Mouse (Mus musculus) kidney, embryonic 15.5 days (tissue): ENCODE measurements around the gene Plekhd1. TPM values are rescaled to one million over a fixed set of nuclear protein-coding genes. Genes with fewer than 3 reads are reported as not detected.
A peak's percentile ranks its signal among the peaks of the same experiment; 100 is the strongest.

Experiments
- ATAC-seq: fragments of 200-750 bp; cut with Nextera tagmentation; replicated peaks from 2 replicates; pipeline ENCODE4 v1.8.0; 2017; ENCODE audit warnings: moderate TSS enrichment; ENCODE audit not compliant: low FRiP score
- H3K27ac ChIP-seq: fragments of 300-500 bp; sonication (generic); 2 replicates; pipeline ENCODE4 v1.5.1; 2015; ENCODE audit warnings: mild to moderate bottlenecking, inconsistent platforms
- H3K27me3 ChIP-seq: fragments of 300-500 bp; sonication (generic); 2 replicates; pipeline ENCODE4 v1.6.1; 2015; ENCODE audit warnings: inconsistent platforms
- H3K36me3 ChIP-seq: fragments of 300-500 bp; sonication (generic); 2 replicates; pipeline ENCODE4 v1.6.1; 2015; ENCODE audit warnings: inconsistent platforms
- H3K4me1 ChIP-seq: fragments of 300-500 bp; sonication (generic); 2 replicates; pipeline ENCODE4 v1.6.1; 2015; ENCODE audit warnings: inconsistent platforms
- H3K4me2 ChIP-seq: fragments of 300-500 bp; sonication (generic); 2 replicates; pipeline ENCODE4 v1.6.1; 2015; ENCODE audit warnings: moderate library complexity, mild to moderate bottlenecking, inconsistent platforms
- H3K4me3 ChIP-seq: fragments of 300-500 bp; sonication (generic); replicated peaks from 2 replicates; pipeline ENCODE4 v1.5.1; 2015; ENCODE audit warnings: mild to moderate bottlenecking, inconsistent platforms
- H3K9ac ChIP-seq: fragments of 300-500 bp; sonication (generic); 2 replicates; pipeline ENCODE4 v1.6.1; 2015; ENCODE audit warnings: mild to moderate bottlenecking, inconsistent platforms
- H3K9me3 ChIP-seq: fragments of 300-500 bp; sonication (generic); replicated peaks from 2 replicates; pipeline ENCODE4 v1.6.1; 2016; ENCODE audit warnings: inconsistent platforms
- WGBS: fragments of 180-500 bp; shearing (Covaris S2); methylation state at CpG from one replicate; pipeline ENCODE4 v1.1.7; 2015; ENCODE audit warnings: mixed read lengths; 5-methylcytosine and 5-hydroxymethylcytosine counted together
- polyA plus RNA-seq: library from polyadenylated mRNA; unstranded; fragments of >200 nt; fragmentation: Nextera tagmentation; extraction: Ambion mirVana; gene quantifications from 2 replicates; pipeline ENCODE4 v1.2.1, GENCODE M21; 2015

Gene Plekhd1
- polyA plus RNA-seq, 1 experiment from 2014 or later, result 1.8 TPM

- H3K9me3 ChIP-seq, result no peaks in the 10 kb centered on the region
- peaks cover 35% of the 10 kb centered on the region for H3K4me1 ChIP-seq
- peak overlapping the region; percentile 96 for H3K4me2 ChIP-seq
- peaks cover 81% of the 10 kb centered on the region for H3K27me3 ChIP-seq
- ATAC-seq, result no peak
- peak overlapping the region; percentile 9; the same call in 1 of the 2 replicates for H3K9ac ChIP-seq
- no peaks in the 10 kb centered on the region for H3K36me3 ChIP-seq
- peak overlapping the region; percentile 56 for H3K4me3 ChIP-seq
- 3% methylated on average over 22 of the region's 22 CpGs for WGBS
- H3K27ac ChIP-seq, result no peak overlapping the region
Observed at GRCm38 (mm10) chr12:80759713-80760395, 67.5 kb downstream of the Plekhd1 start.

- peak within 1 kb of the TSS; percentile 96 for H3K4me2 ChIP-seq
- peaks cover 76% of the 10 kb centered on the region for H3K27me3 ChIP-seq
- H3K9ac ChIP-seq, result peak within 1 kb of the TSS; percentile 9; the same call in 1 of the 2 replicates
Observed at GRCm38 (mm10) chr12:80760396-80760801, 68.0 kb downstream of the Plekhd1 start, which contains the start of gene Ccdc177. TSS of gene Ccdc177 (minus strand) at chr12:80760687.

GRCm38 (mm10) chr12:80762982-80763381 is 70.6 kb downstream of the Plekhd1 start:
- Histone ChIP-seq H3K27me3 (peaks cover 50% of the 10 kb centered on the region), H3K9ac (no peak overlapping the region), H3K27ac (no peak overlapping the region), H3K9me3 (no peaks in the 10 kb centered on the region), H3K36me3 (no peaks in the 10 kb centered on the region), H3K4me3 (no peak overlapping the region), H3K4me2 (no peak overlapping the region), H3K4me1 (peaks cover 25% of the 10 kb centered on the region)
- 86% methylated on average over 5 of the region's 5 CpGs for WGBS
- ATAC-seq, result no peak

More at GRCm38 (mm10) chr12:80760396-80760801, 68.0 kb downstream of the Plekhd1 start, which contains the start of gene Ccdc177:
- Histone ChIP-seq H3K4me1 (peaks cover 35% of the 10 kb centered on the region), H3K27ac (no peak within 1 kb of the TSS), H3K9me3 (no peaks in the 10 kb centered on the region), H3K4me3 (peak within 1 kb of the TSS; percentile 56), H3K36me3 (no peaks in the 10 kb centered on the region)
- ATAC-seq, result no peak
- 0% methylated on average over 24 of the region's 24 CpGs for WGBS

GRCm38 (mm10) chr12:80764116-80764515 is 71.7 kb downstream of the Plekhd1 start:
- H3K27me3 ChIP-seq, result peaks cover 39% of the 10 kb centered on the region
- peaks cover 13% of the 10 kb centered on the region for H3K4me1 ChIP-seq
- H3K27ac ChIP-seq, result no peak overlapping the region
- 64% methylated on average over 4 of the region's 4 CpGs for WGBS
- H3K9ac ChIP-seq, result no peak overlapping the region
- ATAC-seq, result no peak
- no peaks in the 10 kb centered on the region for H3K9me3 ChIP-seq
- no peak overlapping the region for H3K4me2 ChIP-seq
- no peak overlapping the region for H3K4me3 ChIP-seq
- no peaks in the 10 kb centered on the region for H3K36me3 ChIP-seq

- Histone ChIP-seq H3K9me3 (no peaks in the 10 kb centered on the region), H3K27ac (no peak overlapping the region), H3K9ac (no peak overlapping the region), H3K36me3 (no peaks in the 10 kb centered on the region), H3K27me3 (no peaks in the 10 kb centered on the region), H3K4me1 (peaks cover 4% of the 10 kb centered on the region; the same call in 1 of the 2 replicates), H3K4me2 (no peak overlapping the region), H3K4me3 (no peak overlapping the region)
- peak; percentile 70; the same call in 1 of the 2 replicates for ATAC-seq
- WGBS, result 19% methylated on average over 11 of the region's 11 CpGs
Observed at GRCm38 (mm10) chr12:80769697-80770096, 77.3 kb downstream of the Plekhd1 start.

Other genes with a start within 250 kb of the Plekhd1 start
- gene Exd2, start 229.5 kb upstream of the Plekhd1 start, polyA plus RNA-seq, result 30.0 and 30.3 TPM in 2 replicates
- 6.6 and 9.4 TPM in 2 replicates for gene Galnt16, start 174.3 kb upstream of the Plekhd1 start, polyA plus RNA-seq
- gene Slc39a9, start 48.7 kb upstream of the Plekhd1 start, polyA plus RNA-seq, result 28.7 and 29.0 TPM in 2 replicates
- gene Erh, start 48.2 kb upstream of the Plekhd1 start, polyA plus RNA-seq, result 312 and 331 TPM in 2 replicates
- gene Ccdc177, start 68.1 kb downstream of the Plekhd1 start, polyA plus RNA-seq, result 0.14 and 0.17 TPM in 2 replicates
- 15.2 and 15.6 TPM in 2 replicates for gene Susd6, start 97.9 kb downstream of the Plekhd1 start, polyA plus RNA-seq